Mouse (Mus musculus) heart, embryonic 14.5 days (tissue): ENCODE results near the gene Tmem204. TPM values are rescaled to one million over a fixed set of nuclear protein-coding genes. Genes with fewer than 3 reads are reported as not detected.

Experiments used
- ATAC-seq: fragments of 200-750 bp; cut with Nextera tagmentation; 2 replicates; pipeline ENCODE4 v1.8.0; 2017; ENCODE audit warnings: low read depth, moderate TSS enrichment; ENCODE audit not compliant: insufficient number of reproducible peaks, insufficient read depth, low FRiP score
- H3K27ac ChIP-seq, 2 experiments: fragments of 200-500 bp in 1 of 2; fragments of 300-500 bp in 1 of 2; sonication (generic) in 1 of 2; replicated peaks in 1 of 2; 2 replicates each; pipeline ENCODE4 v1.5.1; 2012 to 2014; ENCODE audit warnings: low read depth in 2 of 2, low read length in 2 of 2, control low read depth in 1 of 2, mild to moderate bottlenecking in 1 of 2, mixed read lengths in 1 of 2; ENCODE audit not compliant: control insufficient read depth in 1 of 2, insufficient read depth in 1 of 2
- H3K27me3 ChIP-seq: fragments of 300-500 bp; sonication (generic); 2 replicates; pipeline ENCODE4 v1.6.1; 2014; ENCODE audit warnings: mild to moderate bottlenecking, low read length, control low read depth; ENCODE audit not compliant: control insufficient read depth, insufficient read depth
- H3K36me3 ChIP-seq: fragments of 300-500 bp; sonication (generic); 2 replicates; pipeline ENCODE4 v1.6.1; 2014; ENCODE audit warnings: mild to moderate bottlenecking, control low read depth, low read length, mixed read lengths; ENCODE audit not compliant: control insufficient read depth, insufficient read depth
- H3K4me1 ChIP-seq, 2 experiments: fragments of 200-500 bp in 1 of 2; fragments of 300-500 bp in 1 of 2; sonication (generic) in 1 of 2; 2 replicates each; pipeline ENCODE4 v1.6.1; 2012 to 2014; ENCODE audit warnings: low read length in 2 of 2, control low read depth in 1 of 2, mixed read lengths in 1 of 2; ENCODE audit not compliant: control insufficient read depth in 2 of 2, insufficient read depth in 2 of 2
- H3K4me2 ChIP-seq: fragments of 300-500 bp; sonication (generic); 2 replicates; pipeline ENCODE4 v1.6.1; 2014; ENCODE audit warnings: mild to moderate bottlenecking, low read length
- H3K4me3 ChIP-seq, 2 experiments: fragments of 200-500 bp in 1 of 2; fragments of 300-500 bp in 1 of 2; sonication (generic) in 1 of 2; 2 replicates each; pipeline ENCODE4 v1.5.1; 2012 to 2014; ENCODE audit warnings: low read length in 2 of 2, mild to moderate bottlenecking in 2 of 2, control low read depth in 1 of 2, low read depth in 1 of 2, moderate library complexity in 1 of 2; ENCODE audit not compliant: control insufficient read depth in 1 of 2, insufficient read depth in 1 of 2
- H3K9ac ChIP-seq: fragments of 300-500 bp; sonication (generic); 2 replicates; pipeline ENCODE4 v1.6.1; 2014; ENCODE audit warnings: mild to moderate bottlenecking, low read length
- H3K9me3 ChIP-seq: fragments of 300-500 bp; sonication (generic); 2 replicates; pipeline ENCODE4 v1.6.1; 2016; ENCODE audit warnings: low read length, control low read depth; ENCODE audit not compliant: control insufficient read depth
- WGBS: fragments of 180-500 bp; shearing (Covaris S2); extraction: QIAGEN DNeasy Blood & Tissue Kit; methylation state at CpG from one replicate; pipeline ENCODE4 v1.1.7; 2014; 5-methylcytosine and 5-hydroxymethylcytosine counted together
- polyA plus RNA-seq: library from polyadenylated mRNA; unstranded; fragments of >200 nt; fragmentation: Nextera tagmentation; extraction: Ambion mirVana; gene quantifications from 2 replicates; pipeline ENCODE4 v1.2.1, GENCODE M21; 2014

Tmem204 gene
- polyA plus RNA-seq, 1 experiment from 2014 or later: 19.5 TPM

GRCm38 (mm10) chr17:25109578-25109977 lies 26.2 kb upstream of the Tmem204 start:
- Histone ChIP-seq H3K4me3 (no peak overlapping the region), H3K27ac (no peak overlapping the region), H3K4me2 (no peak overlapping the region), H3K9me3 (no peaks in the 10 kb centered on the region), H3K36me3 (peaks cover 70% of the 10 kb centered on the region), H3K9ac (no peak overlapping the region), H3K4me1 (peaks cover 2 to 12% of the 10 kb centered on the region in 2 experiments), H3K27me3 (no peaks in the 10 kb centered on the region)
- 60% methylated on average over 2 of the region's 2 CpGs for WGBS
- ATAC-seq: no peak

- Histone ChIP-seq H3K9ac (no peak overlapping the region), H3K9me3 (no peaks in the 10 kb centered on the region), H3K36me3 (peaks cover 82% of the 10 kb centered on the region), H3K4me2 (no peak overlapping the region), H3K27ac (no peak overlapping the region), H3K4me1 (peaks cover 2 to 10% of the 10 kb centered on the region in 2 experiments), H3K27me3 (no peaks in the 10 kb centered on the region), H3K4me3 (no peak overlapping the region)
- WGBS: 73% methylated on average over 9 of the region's 16 CpGs
- ATAC-seq: no peak
These were observed 24.4 kb upstream of the Tmem204 start for GRCm38 (mm10) chr17:25107786-25108185.

GRCm38 (mm10) chr17:25101338-25101737 lies 17.9 kb upstream of the Tmem204 start:
- Histone ChIP-seq H3K27me3 (no peaks in the 10 kb centered on the region), H3K9ac (no peak overlapping the region), H3K4me1 (no peaks in the 10 kb centered on the region), H3K36me3 (peaks cover 85% of the 10 kb centered on the region), H3K9me3 (no peaks in the 10 kb centered on the region), H3K4me2 (no peak overlapping the region), H3K4me3 (no peak overlapping the region), H3K27ac (no peak overlapping the region)
- 93% methylated on average over 11 of the region's 11 CpGs for WGBS
- no peak for ATAC-seq

- H3K9ac ChIP-seq: no peak overlapping the region
- H3K4me1 ChIP-seq: no peaks in the 10 kb centered on the region
- WGBS: 87% methylated on average over 6 of the region's 6 CpGs
- no peak for ATAC-seq
- no peak overlapping the region for H3K4me3 ChIP-seq
- no peaks in the 10 kb centered on the region for H3K9me3 ChIP-seq
- H3K27ac ChIP-seq: no peak overlapping the region
- peaks cover 78% of the 10 kb centered on the region for H3K36me3 ChIP-seq
- no peaks in the 10 kb centered on the region for H3K27me3 ChIP-seq
- H3K4me2 ChIP-seq: no peak overlapping the region
These were observed 16.7 kb upstream of the Tmem204 start for GRCm38 (mm10) chr17:25100052-25100451.

GRCm38 (mm10) chr17:25096221-25096620 lies 12.8 kb upstream of the Tmem204 start:
- H3K27ac ChIP-seq: no peak overlapping the region
- no peaks in the 10 kb centered on the region for H3K27me3 ChIP-seq
- no peaks in the 10 kb centered on the region for H3K4me1 ChIP-seq
- ATAC-seq: no peak
- WGBS: 80% methylated on average over 2 of the region's 2 CpGs
- H3K9ac ChIP-seq: no peak overlapping the region
- H3K36me3 ChIP-seq: peaks cover 58% of the 10 kb centered on the region
- H3K9me3 ChIP-seq: no peaks in the 10 kb centered on the region
- no peak overlapping the region for H3K4me3 ChIP-seq
- no peak overlapping the region for H3K4me2 ChIP-seq

GRCm38 (mm10) chr17:25090450-25090849 lies 7.1 kb upstream of the Tmem204 start:
- Histone ChIP-seq H3K9ac (no peak overlapping the region), H3K36me3 (peaks cover 35% of the 10 kb centered on the region), H3K27me3 (no peaks in the 10 kb centered on the region), H3K27ac (no peak overlapping the region), H3K4me2 (no peak overlapping the region), H3K9me3 (no peaks in the 10 kb centered on the region), H3K4me3 (no peak overlapping the region), H3K4me1 (peaks cover 0 to 2% of the 10 kb centered on the region in 2 experiments; a peak in 1 of 4 replicates)
- no peak for ATAC-seq
- 91% methylated on average over 10 of the region's 10 CpGs for WGBS

GRCm38 (mm10) chr17:25089158-25089557 lies 5.8 kb upstream of the Tmem204 start:
- WGBS: 61% methylated on average over 10 of the region's 10 CpGs
- H3K4me3 ChIP-seq: no peak overlapping the region
- H3K4me1 ChIP-seq: peaks cover 8% of the 10 kb centered on the region in 2 experiments; a peak in 3 of 4 replicates
- no peak overlapping the region for H3K4me2 ChIP-seq
- H3K27ac ChIP-seq: no peak overlapping the region
- no peak for ATAC-seq
- H3K27me3 ChIP-seq: no peaks in the 10 kb centered on the region
- no peaks in the 10 kb centered on the region for H3K9me3 ChIP-seq
- peaks cover 25% of the 10 kb centered on the region for H3K36me3 ChIP-seq
- no peak overlapping the region for H3K9ac ChIP-seq

- WGBS: 82% methylated on average over 7 of the region's 7 CpGs
- H3K36me3 ChIP-seq: 0 out of 2 replicates have a peak, but pooled peaks cover 13% of the 10 kb centered on the region
- H3K4me1 ChIP-seq: peaks cover 28 to 32% of the 10 kb centered on the region in 2 experiments
- ATAC-seq: no peak
- H3K9me3 ChIP-seq: no peaks in the 10 kb centered on the region
- H3K4me2 ChIP-seq: no peak overlapping the region
- no peak overlapping the region for H3K27ac ChIP-seq
- no peak overlapping the region for H3K9ac ChIP-seq
- H3K4me3 ChIP-seq: no peak overlapping the region
- no peaks in the 10 kb centered on the region for H3K27me3 ChIP-seq
These were observed 3.3 kb upstream of the Tmem204 start for GRCm38 (mm10) chr17:25086724-25087123.
